Mouse (Mus musculus): ENCODE results near the gene Luc7l2.

GRCm38 (mm10) chr6:38622406-38622805 is 71.3 kb downstream of the Luc7l2 start:
- TF ChIP-seq CTCF (IDR thresholded peaks at IDR 0.05; ENCODE audit: low read depth) (no peak), EP300 (IDR thresholded peaks at IDR 0.05; ENCODE audit: low read depth) (no peak)

All from heart, postnatal 0 days (tissue).